Mouse (Mus musculus): ENCODE measurements at regions not wholly inside any gene's neighbourhood (a gene's known extent, or its start where the extent isn't known, plus 50 kb on each side); places are given as distances from the start of the nearest gene placed in this dataset.
A peak's percentile ranks its signal among the peaks of the same experiment; 100 is the strongest.
"Not testable (repeated sequence)": the region's sequence is repeated elsewhere in the genome, so short reads cannot be mapped to it uniquely, and the experiment has no call there.

- H3K27ac ChIP-seq, result no peak overlapping the region
- H3K4me3 ChIP-seq, result no peak overlapping the region
- TF ChIP-seq CTCF (conservative IDR thresholded peaks at IDR 0.05), result no peak
- no peak for DNase-seq (ENCODE audit: low spot score in 2 of 2)
Measured at GRCm38 (mm10) chr15:60333573-60334306, 317.3 kb upstream of the 4933412E24Rik start.

GRCm38 (mm10) chr15:60317577-60317976, 301.2 kb upstream of the 4933412E24Rik start:
- TF ChIP-seq CTCF (conservative IDR thresholded peaks at IDR 0.05), result no peak
- H3K4me3 ChIP-seq, result no peak overlapping the region

GRCm38 (mm10) chr15:60315210-60315609, 298.8 kb upstream of the 4933412E24Rik start:
- H3K27ac ChIP-seq, result no peak overlapping the region
- no peak overlapping the region for H3K4me3 ChIP-seq
- DNase-seq (ENCODE audit: low spot score in 2 of 2), result no peak
- no peak for TF ChIP-seq CTCF (conservative IDR thresholded peaks at IDR 0.05)

More at GRCm38 (mm10) chr15:60317577-60317976, 301.2 kb upstream of the 4933412E24Rik start:
- no peak for DNase-seq (ENCODE audit: low spot score in 2 of 2)
- no peak overlapping the region for H3K27ac ChIP-seq

GRCm38 (mm10) chr15:60309909-60310308, 293.5 kb upstream of the 4933412E24Rik start:
- peak; percentile 75 to 83 for DNase-seq (ENCODE audit: low spot score in 2 of 2)
- TF ChIP-seq CTCF (conservative IDR thresholded peaks at IDR 0.05), result no peak
- H3K4me3 ChIP-seq, result no peak overlapping the region
- H3K27ac ChIP-seq, result peak overlapping the region; percentile 83

- DNase-seq (ENCODE audit: low spot score in 2 of 2), result no peak
- no peak for TF ChIP-seq CTCF (conservative IDR thresholded peaks at IDR 0.05)
Measured at GRCm38 (mm10) chr15:60308968-60309367, 292.6 kb upstream of the 4933412E24Rik start.

GRCm38 (mm10) chr15:60308126-60308525, 291.7 kb upstream of the 4933412E24Rik start:
- TF ChIP-seq CTCF (conservative IDR thresholded peaks at IDR 0.05), result no peak
- Histone ChIP-seq H3K4me3 (no peak overlapping the region), H3K27ac (peak overlapping the region; percentile 83; the same call in 1 of the 2 replicates)
- no peak for DNase-seq (ENCODE audit: low spot score in 2 of 2)

More at GRCm38 (mm10) chr15:60308968-60309367, 292.6 kb upstream of the 4933412E24Rik start:
- Histone ChIP-seq H3K4me3 (no peak overlapping the region), H3K27ac (peak overlapping the region; percentile 83)

GRCm38 (mm10) chr15:60303501-60303900, 287.1 kb upstream of the 4933412E24Rik start:
- Histone ChIP-seq H3K4me3 (no peak overlapping the region), H3K27ac (no peak overlapping the region)
- no peak for DNase-seq (ENCODE audit: low spot score in 2 of 2)
- no peak for TF ChIP-seq CTCF (conservative IDR thresholded peaks at IDR 0.05)

GRCm38 (mm10) chr15:60301939-60302338, 285.5 kb upstream of the 4933412E24Rik start:
- Histone ChIP-seq H3K4me3 (no peak overlapping the region), H3K27ac (no peak overlapping the region)
- DNase-seq (ENCODE audit: low spot score in 2 of 2), result no peak
- TF ChIP-seq CTCF (conservative IDR thresholded peaks at IDR 0.05), result no peak

- Histone ChIP-seq H3K4me3 (no peak overlapping the region), H3K27ac (no peak overlapping the region)
- no peak for DNase-seq (ENCODE audit: low spot score in 2 of 2)
- no peak for TF ChIP-seq CTCF (conservative IDR thresholded peaks at IDR 0.05)
Measured at GRCm38 (mm10) chr15:60285321-60285720, 268.9 kb upstream of the 4933412E24Rik start.

GRCm38 (mm10) chr15:60280378-60280777, 264.0 kb upstream of the 4933412E24Rik start:
- no peak overlapping the region for H3K27ac ChIP-seq
- no peak overlapping the region for H3K4me3 ChIP-seq
- no peak for DNase-seq (ENCODE audit: low spot score in 2 of 2)
- TF ChIP-seq CTCF (conservative IDR thresholded peaks at IDR 0.05), result no peak

GRCm38 (mm10) chr15:60253661-60254060, 237.2 kb upstream of the 4933412E24Rik start:
- H3K27ac ChIP-seq; DNase-seq (ENCODE audit: low spot score in 2 of 2); H3K4me3 ChIP-seq: not testable (repeated sequence)
- peak; percentile 53 for TF ChIP-seq CTCF (conservative IDR thresholded peaks at IDR 0.05)

- TF ChIP-seq CTCF (conservative IDR thresholded peaks at IDR 0.05), result no peak
- Histone ChIP-seq H3K27ac (no peak overlapping the region), H3K4me3 (no peak overlapping the region)
Measured at GRCm38 (mm10) chr15:60226335-60226938, 210.0 kb upstream of the 4933412E24Rik start.

GRCm38 (mm10) chr15:60195070-60195469, 178.7 kb upstream of the 4933412E24Rik start:
- Histone ChIP-seq H3K27ac (no peak overlapping the region), H3K4me3 (no peak overlapping the region)
- no peak for DNase-seq (ENCODE audit: low spot score in 2 of 2)
- TF ChIP-seq CTCF (conservative IDR thresholded peaks at IDR 0.05), result peak; percentile 53

More at GRCm38 (mm10) chr15:60226335-60226938, 210.0 kb upstream of the 4933412E24Rik start:
- DNase-seq (ENCODE audit: low spot score in 2 of 2), result no peak

GRCm38 (mm10) chr15:60193157-60193556, 176.7 kb upstream of the 4933412E24Rik start:
- H3K4me3 ChIP-seq, result no peak overlapping the region
- no peak for TF ChIP-seq CTCF (conservative IDR thresholded peaks at IDR 0.05)
- H3K27ac ChIP-seq, result no peak overlapping the region
- DNase-seq (ENCODE audit: low spot score in 2 of 2), result peak; percentile 11 to 40

Data from layer of hippocampus, adult 2 months (tissue).